Mouse (Mus musculus) left cerebral cortex, adult 2 months (tissue): Measurements from ENCODE around the gene Ypel3. TPM values are rescaled to one million over a fixed set of nuclear protein-coding genes. Genes with fewer than 3 reads are reported as not detected.
"Not testable (repeated sequence)": the region's sequence is repeated elsewhere in the genome, so short reads cannot be mapped to it uniquely, and the experiment has no call there.

ENCODE experiments used
- DNase-seq, 2 experiments: peaks; one replicate each; pipeline ENCODE4 v3.0.0; 2021 to 2022; ENCODE audit warnings: low spot score in 2 of 2, mixed read lengths in 1 of 2; ENCODE audit errors: extremely low spot score in 1 of 2
- H3K27ac ChIP-seq: fragments of 200-600 bp; 2 replicates; pipeline ENCODE4 v1.8.1; 2022
- H3K4me3 ChIP-seq: fragments of 200-600 bp; 2 replicates; pipeline ENCODE4 v1.8.1; 2022
- CTCF ChIP-seq: fragments of 200-600 bp; IDR thresholded peaks from 2 replicates; pipeline ENCODE4 v1.8.1; 2022; ENCODE audit warnings: antibody characterized with exemption, mild to moderate bottlenecking, moderate library complexity
- intact Hi-C: fragments of 180-260 bp; cut with DNase I; formaldehyde crosslinking; loops from one replicate; pipeline ENCODE4 v1.15.1; 2025
- total RNA-seq, 2 experiments: library from RNA; stranded (reverse); gene quantifications; 2 replicates each; pipeline ENCODE4 v1.2.3; 2021

The Ypel3 gene
- total RNA-seq, 2 experiments from 2014 or later, result 312 to 323 TPM

GRCm38 (mm10) chr7:126767001-126767400, 9.8 kb upstream of the Ypel3 start:
- Histone ChIP-seq H3K4me3 (no peak overlapping the region), H3K27ac (no peak overlapping the region)
- TF ChIP-seq CTCF, result no peak
- DNase-seq, result no peak
- intact Hi-C loops, result loop anchor here (10.0 kb wide), 1 partner anchor 282 kb away; the partner anchor contains the start of gene Tufm

- no peak overlapping the region for H3K4me3 ChIP-seq
- no peak for TF ChIP-seq CTCF
- H3K27ac ChIP-seq, result no peak overlapping the region
- DNase-seq, result no peak
- intact Hi-C loops, result no loop called here
These were observed 6.0 kb upstream of the Ypel3 start for GRCm38 (mm10) chr7:126770784-126771183.

- no peak for DNase-seq
- H3K27ac ChIP-seq, result no peak overlapping the region
- no peak overlapping the region for H3K4me3 ChIP-seq
- intact Hi-C loops, result no loop called here
- no peak for TF ChIP-seq CTCF
These were observed 3.4 kb upstream of the Ypel3 start for GRCm38 (mm10) chr7:126773351-126773750.

- intact Hi-C loops, result no loop called here
- TF ChIP-seq CTCF, result no peak
- H3K4me3 ChIP-seq, result no peak overlapping the region
- H3K27ac ChIP-seq, result no peak overlapping the region
- no peak for DNase-seq
These were observed 2.3 kb upstream of the Ypel3 start for GRCm38 (mm10) chr7:126774463-126774862.

GRCm38 (mm10) chr7:126775185-126775977, 1.4 kb upstream of the Ypel3 start:
- TF ChIP-seq CTCF, result peak; percentile 56
- Histone ChIP-seq H3K27ac (0 out of 2 replicates have a peak overlapping the region, but pooled peaks have one; percentile 4), H3K4me3 (no peak overlapping the region)
- no peak for DNase-seq
- intact Hi-C loops, result loop anchor here (5.0 kb wide), 2 partner anchors 73 to 123 kb away; no protein-coding TSS in a partner anchor

- Histone ChIP-seq H3K27ac (peak overlapping the region; percentile 99), H3K4me3 (peak overlapping the region; percentile 70)
- intact Hi-C loops, result loop anchor here (2.0 to 5.0 kb wide), 3 partner anchors 13 to 124 kb away; no protein-coding TSS in a partner anchor
- DNase-seq, result no peak
- no peak for TF ChIP-seq CTCF
These were observed 849 bp upstream of the Ypel3 start for GRCm38 (mm10) chr7:126775978-126776234.

- no peak for TF ChIP-seq CTCF
- DNase-seq, result no peak
- peak overlapping the region; percentile 99 for H3K27ac ChIP-seq
- intact Hi-C loops, result loop anchor here (2.0 to 5.0 kb wide), 3 partner anchors 15 to 125 kb away; no protein-coding TSS in a partner anchor
- H3K4me3 ChIP-seq, result peak overlapping the region; percentile 70
These were observed 721 bp downstream of the Ypel3 start for GRCm38 (mm10) chr7:126777476-126777875.

- H3K4me3 ChIP-seq, result peak overlapping the region; percentile 70
- H3K27ac ChIP-seq, result peak overlapping the region; percentile 99; the same call in 1 of the 2 replicates
- TF ChIP-seq CTCF, result no peak
- DNase-seq, result no peak
- intact Hi-C loops, result loop anchor here (5.0 kb wide), 2 partner anchors 76 to 126 kb away; no protein-coding TSS in a partner anchor
These were observed 1.4 kb downstream of the Ypel3 start for GRCm38 (mm10) chr7:126778147-126778546.

- intact Hi-C loops, result loop anchor here (5.0 kb wide), 2 partner anchors 77 to 127 kb away; no protein-coding TSS in a partner anchor
- DNase-seq, H3K4me3 ChIP-seq, H3K27ac ChIP-seq: not testable (repeated sequence)
These were observed 2.3 kb downstream of the Ypel3 start for GRCm38 (mm10) chr7:126779101-126779500.

- Histone ChIP-seq H3K27ac (peak overlapping the region; percentile 65; the same call in 1 of the 2 replicates), H3K4me3 (peak overlapping the region; percentile 37)
- intact Hi-C loops, result loop anchor here (5.0 kb wide), 2 partner anchors 78 to 128 kb away; no protein-coding TSS in a partner anchor
These were observed 3.5 kb downstream of the Ypel3 start for GRCm38 (mm10) chr7:126779983-126780970.

GRCm38 (mm10) chr7:126780971-126781635, 4.3 kb downstream of the Ypel3 start, which contains the start of gene Tbx6:
Gene Tbx6 (plus strand): TSS chr7:126781483.
- intact Hi-C loops, result no loop called here
- TF ChIP-seq CTCF, result no peak
- Histone ChIP-seq H3K4me3 (peak within 1 kb of the TSS; percentile 37), H3K27ac (peak within 1 kb of the TSS; percentile 47)
- no peak for DNase-seq

More at GRCm38 (mm10) chr7:126779983-126780970, 3.5 kb downstream of the Ypel3 start:
- TF ChIP-seq CTCF, result peak; percentile 95
- peak; percentile 81 for DNase-seq
